Mouse (Mus musculus) midbrain, embryonic 12.5 days (tissue): ENCODE data around the gene Esp36. TPM values are rescaled to one million over a fixed set of nuclear protein-coding genes. Genes with fewer than 3 reads are reported as not detected.
"Not testable (repeated sequence)": the region's sequence is repeated elsewhere in the genome, so short reads cannot be mapped to it uniquely, and the experiment has no call there.

Experiments used
- ATAC-seq: fragments of 200-750 bp; cut with Nextera tagmentation; 2 replicates; pipeline ENCODE4 v1.8.0; 2017; ENCODE audit warnings: low read depth, moderate TSS enrichment, moderate library complexity; ENCODE audit not compliant: low FRiP score
- H3K27ac ChIP-seq: fragments of 300-500 bp; sonication (generic); replicated peaks from 2 replicates; pipeline ENCODE4 v1.5.1; 2016; ENCODE audit warnings: mild to moderate bottlenecking
- H3K27me3 ChIP-seq: fragments of 300-500 bp; sonication (generic); 2 replicates; pipeline ENCODE4 v1.6.1; 2016; ENCODE audit warnings: mild to moderate bottlenecking
- H3K36me3 ChIP-seq: fragments of 300-500 bp; sonication (generic); 2 replicates; pipeline ENCODE4 v1.6.1; 2016
- H3K4me1 ChIP-seq: fragments of 300-500 bp; sonication (generic); 2 replicates; pipeline ENCODE4 v1.6.1; 2016
- H3K4me2 ChIP-seq: fragments of 300-500 bp; sonication (generic); replicated peaks from 2 replicates; pipeline ENCODE4 v1.6.1; 2016; ENCODE audit warnings: mild to moderate bottlenecking, moderate library complexity
- H3K4me3 ChIP-seq: fragments of 300-500 bp; sonication (generic); 2 replicates; pipeline ENCODE4 v1.5.1; 2016; ENCODE audit warnings: mild to moderate bottlenecking
- H3K9ac ChIP-seq: fragments of 300-500 bp; sonication (generic); replicated peaks from 2 replicates; pipeline ENCODE4 v1.6.1; 2016; ENCODE audit warnings: mild to moderate bottlenecking, moderate library complexity
- H3K9me3 ChIP-seq: fragments of 300-500 bp; sonication (generic); 2 replicates; pipeline ENCODE4 v1.6.1; 2016; ENCODE audit warnings: mild to moderate bottlenecking
- whole genome bisulfite sequencing: fragments of 180-500 bp; shearing (Covaris S2); methylation state at CpG from one replicate; pipeline ENCODE4 v1.1.7; 2016; 5-methylcytosine and 5-hydroxymethylcytosine counted together
- polyA plus RNA-seq: library from polyadenylated mRNA; unstranded; fragments of >200 nt; fragmentation: Nextera tagmentation; extraction: Ambion mirVana; gene quantifications from 2 replicates; pipeline ENCODE4 v1.2.1, GENCODE M21; 2016

The Esp36 gene
- not detected in 2 replicates for polyA plus RNA-seq

- Histone ChIP-seq H3K27me3 (no peaks in the 10 kb centered on the region), H3K4me1 (no peaks in the 10 kb centered on the region), H3K36me3 (no peaks in the 10 kb centered on the region), H3K9me3 (0 out of 2 replicates have a peak, but pooled peaks cover 4% of the 10 kb centered on the region), H3K4me3 (no peak within 1 kb of the TSS), H3K9ac (no peak within 1 kb of the TSS), H3K27ac (no peak within 1 kb of the TSS), H3K4me2 (no peak within 1 kb of the TSS)
- ATAC-seq, result no peak
- WGBS, result 87% methylated on average over 2 of the region's 2 CpGs
These were observed at the start of gene Esp36 for GRCm38 (mm10) chr17:38420085-38420484. TSS of gene Esp36 (minus strand) at chr17:38420185.

- H3K4me2 ChIP-seq, H3K27ac ChIP-seq, H3K9ac ChIP-seq, H3K36me3 ChIP-seq, ATAC-seq, H3K27me3 ChIP-seq, H3K4me1 ChIP-seq, H3K4me3 ChIP-seq, H3K9me3 ChIP-seq: not testable (repeated sequence)
These were observed 36.2 kb upstream of the Esp36 start for GRCm38 (mm10) chr17:38456206-38456605.

GRCm38 (mm10) chr17:38450688-38451087 lies 30.7 kb upstream of the Esp36 start:
- Histone ChIP-seq H3K4me2 (no peak overlapping the region), H3K9me3 (peaks cover 14% of the 10 kb centered on the region), H3K9ac (no peak overlapping the region), H3K4me1 (no peaks in the 10 kb centered on the region), H3K4me3 (no peak overlapping the region), H3K36me3 (no peaks in the 10 kb centered on the region), H3K27ac (no peak overlapping the region), H3K27me3 (no peaks in the 10 kb centered on the region)
- 86% methylated on average over 2 of the region's 2 CpGs for WGBS
- no peak for ATAC-seq

- WGBS, result 75% methylated on average over 3 of the region's 3 CpGs
- H3K36me3 ChIP-seq, result no peaks in the 10 kb centered on the region
- no peak overlapping the region for H3K27ac ChIP-seq
- H3K4me1 ChIP-seq, result no peaks in the 10 kb centered on the region
- H3K4me2 ChIP-seq, result no peak overlapping the region
- no peak for ATAC-seq
- H3K9ac ChIP-seq, result no peak overlapping the region
- H3K4me3 ChIP-seq, result no peak overlapping the region
- 0 out of 2 replicates have a peak, but pooled peaks cover 9% of the 10 kb centered on the region for H3K9me3 ChIP-seq
- H3K27me3 ChIP-seq, result no peaks in the 10 kb centered on the region
These were observed 13.8 kb downstream of the Esp36 start for GRCm38 (mm10) chr17:38406135-38406534.

- ATAC-seq, result no peak
- H3K9me3 ChIP-seq, result peaks cover 2% of the 10 kb centered on the region; the same call in 1 of the 2 replicates
- no peak overlapping the region for H3K9ac ChIP-seq
- no peak overlapping the region for H3K27ac ChIP-seq
- 66% methylated on average over 2 of the region's 2 CpGs for WGBS
- no peaks in the 10 kb centered on the region for H3K4me1 ChIP-seq
- no peaks in the 10 kb centered on the region for H3K27me3 ChIP-seq
- H3K4me2 ChIP-seq, result no peak overlapping the region
- H3K4me3 ChIP-seq, result no peak overlapping the region
- H3K36me3 ChIP-seq, result no peaks in the 10 kb centered on the region
These were observed 28.2 kb downstream of the Esp36 start for GRCm38 (mm10) chr17:38391821-38392220.

Other genes starting within 250 kb of the Esp36 start
- not detected in 2 replicates for gene Olfr134, start 248.8 kb downstream of the Esp36 start, polyA plus RNA-seq
- gene Olfr135, start 215.8 kb downstream of the Esp36 start, polyA plus RNA-seq, result not detected in 2 replicates
- gene Olfr138, start 159.2 kb downstream of the Esp36 start, polyA plus RNA-seq, result not detected in 2 replicates
- not detected in 2 replicates for gene Olfr137, start 112.6 kb downstream of the Esp36 start, polyA plus RNA-seq
- gene Olfr136, start 90.4 kb downstream of the Esp36 start, polyA plus RNA-seq, result not detected in 2 replicates
- not detected in 2 replicates for gene Esp34, start 134.0 kb upstream of the Esp36 start, polyA plus RNA-seq
- gene Esp31, start 219.3 kb upstream of the Esp36 start, polyA plus RNA-seq, result not detected in 2 replicates